Mouse (Mus musculus): ENCODE results near the gene Hdhd5.

- TF ChIP-seq CTCF (IDR thresholded peaks at IDR 0.05; ENCODE audit: control insufficient read depth, insufficient read depth, insufficient replicate concordance, low read depth, low read length) (no peak), POLR2A (IDR thresholded peaks at IDR 0.05; ENCODE audit: control insufficient read depth, low read depth, low read length) (no peak)
These were observed 41.7 kb downstream of the Hdhd5 start for GRCm38 (mm10) chr6:120489461-120489860.

All from testis, adult 2 months (tissue).